Mouse (Mus musculus) cerebellum, adult 8-10 months (tissue): Measurements from ENCODE around the gene Mpig6b.
"Not testable (repeated sequence)": the region's sequence is repeated elsewhere in the genome, so short reads cannot be mapped to it uniquely, and the experiment has no call there.

Experiments used
- DNase-seq: peaks from one replicate; pipeline ENCODE4 v3.0.0; 2022

The Mpig6b gene

GRCm38 (mm10) chr17:35034896-35035295 lies 31.1 kb downstream of the Mpig6b start:
- DNase-seq = no peak

- DNase-seq = not testable (repeated sequence)
Observed at GRCm38 (mm10) chr17:35033703-35034102, 32.3 kb downstream of the Mpig6b start.

- DNase-seq = no peak
Observed at GRCm38 (mm10) chr17:35032323-35032870, 33.6 kb downstream of the Mpig6b start.

- DNase-seq = no peak
Observed at GRCm38 (mm10) chr17:35031880-35032279, 34.1 kb downstream of the Mpig6b start.

- DNase-seq = no peak
Observed at GRCm38 (mm10) chr17:35031272-35031671, 34.7 kb downstream of the Mpig6b start.

- no peak for DNase-seq
Observed at GRCm38 (mm10) chr17:35029691-35030532, 36.1 kb downstream of the Mpig6b start.

- no peak for DNase-seq
Observed at GRCm38 (mm10) chr17:35028315-35028714, 37.7 kb downstream of the Mpig6b start.

- peak; percentile 25 for DNase-seq
Observed at GRCm38 (mm10) chr17:35027277-35028068, 38.5 kb downstream of the Mpig6b start, which contains the start of gene Sapcd1. TSS of gene Sapcd1 (minus strand) at chr17:35028016.

- no peak for DNase-seq
Observed at GRCm38 (mm10) chr17:35026206-35026605, 39.8 kb downstream of the Mpig6b start.

- DNase-seq = no peak
Observed at GRCm38 (mm10) chr17:35024691-35025488, 41.1 kb downstream of the Mpig6b start.

- no peak for DNase-seq
Observed at GRCm38 (mm10) chr17:35024261-35024660, 41.7 kb downstream of the Mpig6b start.

GRCm38 (mm10) chr17:35023756-35024155 lies 42.2 kb downstream of the Mpig6b start:
- no peak for DNase-seq

GRCm38 (mm10) chr17:35023221-35023620 lies 42.8 kb downstream of the Mpig6b start:
- DNase-seq = no peak

GRCm38 (mm10) chr17:35022541-35023060 lies 43.4 kb downstream of the Mpig6b start:
- no peak for DNase-seq

GRCm38 (mm10) chr17:35021842-35022477 lies 44.0 kb downstream of the Mpig6b start:
- no peak for DNase-seq

- peak; percentile 90 for DNase-seq
Observed at GRCm38 (mm10) chr17:35021163-35021808, 44.7 kb downstream of the Mpig6b start.

GRCm38 (mm10) chr17:35020551-35020950 lies 45.4 kb downstream of the Mpig6b start:
- no peak for DNase-seq

- DNase-seq = peak; percentile 17
Observed at GRCm38 (mm10) chr17:35019894-35020293, 46.1 kb downstream of the Mpig6b start.

- DNase-seq = peak; percentile 12
Observed at GRCm38 (mm10) chr17:35018171-35018570, 47.8 kb downstream of the Mpig6b start.

GRCm38 (mm10) chr17:35017706-35018030 lies 48.3 kb downstream of the Mpig6b start:
- DNase-seq = peak; percentile 35
